Mouse (Mus musculus) lung, adult 18-20 months (tissue): ENCODE results near the gene Olfr309.
"Not testable (repeated sequence)": the region's sequence is repeated elsewhere in the genome, so short reads cannot be mapped to it uniquely, and the experiment has no call there.

Experiments used
- DNase-seq, 2 experiments: peaks; one replicate each; pipeline ENCODE4 v3.0.0; 2022; ENCODE audit warnings: mixed read lengths in 2 of 2

Olfr309 gene

GRCm38 (mm10) chr7:86313608-86314007, at the start of gene Olfr309:
Gene Olfr309, minus strand, starts transcription at chr7:86313708.
- no peak for DNase-seq

GRCm38 (mm10) chr7:86346296-86346695, 32.8 kb upstream of the Olfr309 start:
- DNase-seq = not testable (repeated sequence)

GRCm38 (mm10) chr7:86344253-86344652, 30.7 kb upstream of the Olfr309 start:
- DNase-seq = no peak

- DNase-seq = no peak
Measured at GRCm38 (mm10) chr7:86342881-86343565, 29.5 kb upstream of the Olfr309 start.

GRCm38 (mm10) chr7:86337486-86337885, 24.0 kb upstream of the Olfr309 start, which contains the start of gene Olfr307:
Gene Olfr307, minus strand, starts transcription at chr7:86337586.
- DNase-seq = no peak

GRCm38 (mm10) chr7:86325530-86325929, 12.0 kb upstream of the Olfr309 start, which contains the start of gene Olfr308:
Gene Olfr308, minus strand, starts transcription at chr7:86325630.
- no peak for DNase-seq

- no peak for DNase-seq
Measured at GRCm38 (mm10) chr7:86321323-86321722, 7.8 kb upstream of the Olfr309 start.

GRCm38 (mm10) chr7:86277072-86277471, 36.4 kb downstream of the Olfr309 start, which contains the start of gene Olfr310:
Gene Olfr310, minus strand, starts transcription at chr7:86277172.
- no peak for DNase-seq
